Comparison of ENCODE assay signal across 11 mouse cellular contexts in the genomic region with DNA sequence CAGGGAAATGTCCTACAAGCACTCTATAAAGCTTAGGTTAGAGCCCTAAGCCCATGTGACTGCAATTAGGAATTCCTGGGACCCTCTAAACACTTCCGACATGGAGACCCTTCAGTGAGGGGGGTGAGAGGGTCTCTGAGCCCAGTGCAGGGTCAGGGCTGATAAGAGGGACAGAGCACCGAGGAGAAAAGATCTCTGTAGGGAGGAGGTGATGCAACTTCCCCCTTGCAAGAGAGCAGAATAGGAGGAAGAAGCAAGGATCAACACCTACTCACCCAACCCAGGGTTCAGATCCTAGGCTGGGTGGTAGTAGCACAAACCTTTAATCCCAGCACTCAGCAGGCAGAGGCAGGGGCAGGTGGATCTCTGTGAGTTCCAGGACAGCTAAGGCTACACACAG. TPM values are rescaled to one million over a fixed set of nuclear protein-coding genes. Genes with fewer than 3 reads are reported as not detected.
DNase-seq lines count a peak whose midpoint lies in the region; ATAC-seq and TF ChIP-seq lines count a peak whose summit lies in the region.
"Had no signal": no experiment of that assay in that cellular context is flagged by ENCODE, and none has a peak within 500 bp of the region (broad histone marks: within the 10 kb centered on the region; RNA-seq: fewer than 3 reads in every experiment).

No protein-coding gene starts in this region.

- H3K9me3 ChIP-seq in forebrain, embryonic 10.5 days = no peaks in the 10 kb centered on the region
- no peaks in the 10 kb centered on the region for H3K9me3 ChIP-seq in forebrain, embryonic 15.5 days
- H3K9me3 ChIP-seq in intestine, embryonic 15.5 days = no peaks in the 10 kb centered on the region
- no peaks in the 10 kb centered on the region for H3K9me3 ChIP-seq in intestine, postnatal 0 days (ENCODE audit: control insufficient read depth)
- no peaks in the 10 kb centered on the region for H3K9me3 ChIP-seq in G1E (replicated peaks)
- no peaks in the 10 kb centered on the region for H3K9me3 ChIP-seq in liver, embryonic 13.5 days (replicated peaks)

- ATAC-seq in forebrain, embryonic 15.5 days (replicated peaks) = no peak
- ATAC-seq in intestine, embryonic 15.5 days = no peak
- ATAC-seq in intestine, postnatal 0 days = no peak
- no peak for ATAC-seq in G1E (ENCODE audit: extremely low read depth, insufficient number of reproducible peaks, low FRiP score, poor library complexity, severe bottlenecking)
- no peak for ATAC-seq in liver, embryonic 13.5 days (ENCODE audit: low read depth)
- ATAC-seq: forebrain, embryonic 16.5 days had no signal

- no peak overlapping the region for H3K4me3 ChIP-seq in forebrain, embryonic 10.5 days
- H3K4me3 ChIP-seq in forebrain, embryonic 15.5 days = no peak overlapping the region
- H3K4me3 ChIP-seq in intestine, embryonic 15.5 days (replicated peaks) = no peak overlapping the region
- no peak overlapping the region for H3K4me3 ChIP-seq in intestine, postnatal 0 days (ENCODE audit: low read depth, low read length)
- H3K4me3 ChIP-seq in G1E (ENCODE audit: low read depth, low read length) = peak overlapping the region; percentile 95
- H3K4me3 ChIP-seq in liver, embryonic 13.5 days (replicated peaks) = peak overlapping the region; percentile 89

- peaks cover 73% of the 10 kb centered on the region for H3K4me1 ChIP-seq in forebrain, embryonic 10.5 days
- peaks cover 50% of the 10 kb centered on the region for H3K4me1 ChIP-seq in forebrain, embryonic 15.5 days
- peaks cover 47% of the 10 kb centered on the region for H3K4me1 ChIP-seq in intestine, embryonic 15.5 days (replicated peaks)
- peaks cover 10% of the 10 kb centered on the region for H3K4me1 ChIP-seq in intestine, postnatal 0 days (replicated peaks; ENCODE audit: control insufficient read depth, insufficient read depth, low read length)
- peaks cover 76% of the 10 kb centered on the region for H3K4me1 ChIP-seq in G1E (ENCODE audit: insufficient read depth, low read depth, low read length)
- peaks cover 70% of the 10 kb centered on the region for H3K4me1 ChIP-seq in liver, embryonic 13.5 days (replicated peaks)

- H3K36me3 ChIP-seq in forebrain, embryonic 10.5 days (replicated peaks) = peaks cover 28% of the 10 kb centered on the region
- H3K36me3 ChIP-seq in forebrain, embryonic 15.5 days = peaks cover 9% of the 10 kb centered on the region; the same call in 1 of the 2 replicates
- H3K36me3 ChIP-seq in intestine, embryonic 15.5 days = peaks cover 14% of the 10 kb centered on the region; the same call in 1 of the 2 replicates
- peaks cover 25% of the 10 kb centered on the region for H3K36me3 ChIP-seq in intestine, postnatal 0 days (ENCODE audit: control insufficient read depth, insufficient read depth)
- peaks cover 71% of the 10 kb centered on the region for H3K36me3 ChIP-seq in G1E (replicated peaks)
- peaks cover 47% of the 10 kb centered on the region for H3K36me3 ChIP-seq in liver, embryonic 13.5 days

- H3K27ac ChIP-seq in forebrain, embryonic 10.5 days = peak overlapping the region; percentile 70
- no peak overlapping the region for H3K27ac ChIP-seq in forebrain, embryonic 15.5 days (replicated peaks)
- no peak overlapping the region for H3K27ac ChIP-seq in intestine, embryonic 15.5 days
- no peak overlapping the region for H3K27ac ChIP-seq in intestine, postnatal 0 days (ENCODE audit: low read depth, low read length)
- H3K27ac ChIP-seq in liver, embryonic 13.5 days = peak overlapping the region; percentile 90

- no peaks in the 10 kb centered on the region for H3K27me3 ChIP-seq in forebrain, embryonic 10.5 days (ENCODE audit: poor library complexity, severe bottlenecking)
- no peaks in the 10 kb centered on the region for H3K27me3 ChIP-seq in forebrain, embryonic 15.5 days
- no peaks in the 10 kb centered on the region for H3K27me3 ChIP-seq in intestine, embryonic 15.5 days (replicated peaks)
- H3K27me3 ChIP-seq in intestine, postnatal 0 days (replicated peaks; ENCODE audit: control insufficient read depth, insufficient read depth, low read length) = no peaks in the 10 kb centered on the region
- H3K27me3 ChIP-seq in G1E (ENCODE audit: insufficient read depth, low read length) = peaks cover 2% of the 10 kb centered on the region; the same call in 1 of the 2 replicates
- no peaks in the 10 kb centered on the region for H3K27me3 ChIP-seq in liver, embryonic 13.5 days

- TF ChIP-seq CTCF in intestine, postnatal 0 days (IDR thresholded peaks at IDR 0.05; ENCODE audit: low read depth) = no peak
- TF ChIP-seq CTCF in G1E (IDR thresholded peaks at IDR 0.05; ENCODE audit: low read depth, low read length) = no peak

- H3K4me2 ChIP-seq in forebrain, embryonic 15.5 days (replicated peaks) = no peak overlapping the region
- H3K4me2 ChIP-seq in intestine, embryonic 15.5 days (replicated peaks) = 0 out of 2 replicates have a peak overlapping the region, but pooled peaks have one; percentile 24
- H3K4me2 ChIP-seq in intestine, postnatal 0 days (replicated peaks; ENCODE audit: low read depth) = no peak overlapping the region
- H3K4me2 ChIP-seq in liver, embryonic 13.5 days = peak overlapping the region; percentile 99

- 57% methylated on average over 2 of the region's 2 CpGs for WGBS in forebrain, embryonic 10.5 days
- 59% methylated on average over 2 of the region's 2 CpGs for WGBS in forebrain, embryonic 15.5 days
- 41% methylated on average over 2 of the region's 2 CpGs for WGBS in intestine, embryonic 15.5 days
- 42% methylated on average over 2 of the region's 2 CpGs for WGBS in intestine, postnatal 0 days
- 10% methylated on average over 2 of the region's 2 CpGs for WGBS in liver, embryonic 13.5 days (ENCODE audit: insufficient replicate concordance)

- H3K9ac ChIP-seq in forebrain, embryonic 15.5 days (replicated peaks) = no peak overlapping the region
- 0 out of 2 replicates have a peak overlapping the region, but pooled peaks have one; percentile 17 for H3K9ac ChIP-seq in intestine, embryonic 15.5 days
- H3K9ac ChIP-seq in intestine, postnatal 0 days (ENCODE audit: low read depth, low read length) = no peak overlapping the region
- H3K9ac ChIP-seq in liver, embryonic 13.5 days = peak overlapping the region; percentile 96

- DNase-seq in forebrain, embryonic 10.5 days (ENCODE audit: extremely low spot score, low spot score) = no peak
- no peak for DNase-seq in G1E (ENCODE audit: low spot score)
- DNase-seq in liver, embryonic 13.5 days = no peak
- DNase-seq in thymus, postnatal 25 days = no peak
- DNase-seq in kidney, postnatal 4 days = no peak
- DNase-seq: heart, adult 11 months; kidney, adult 18-20 months had no signal

RNA-seq across cellular contexts. Expression of gene Ampd2, which starts 3.3 kb away (rescaled TPM):
- polyA plus RNA-seq in forebrain, embryonic 10.5 days (2016; fragmentation: Nextera tagmentation; extraction: Ambion mirVana) = 69.3 and 71.4 TPM in 2 replicates
- 49.4 and 50.7 TPM in 2 replicates for polyA plus RNA-seq in forebrain, embryonic 15.5 days (2015; fragmentation: Nextera tagmentation; extraction: Ambion mirVana)
- 49.9 and 53.6 TPM in 2 replicates for polyA plus RNA-seq in intestine, embryonic 15.5 days (2015; fragmentation: Nextera tagmentation; extraction: Ambion mirVana)
- polyA plus RNA-seq in intestine, postnatal 0 days (2015; fragmentation: Nextera tagmentation; extraction: Ambion mirVana) = 17.6 and 18.2 TPM in 2 replicates
- total RNA-seq in G1E (2014; fragmentation: Nextera tagmentation) (169 and 188 TPM in 2 replicates), G1E (2017) (81.6 and 85.9 TPM in 2 replicates)
- 380 and 438 TPM in 2 replicates for polyA plus RNA-seq in G1E (2012)
- 46.0 and 48.2 TPM in 2 replicates for polyA plus RNA-seq in liver, embryonic 13.5 days (2015; fragmentation: Nextera tagmentation; extraction: Ambion mirVana)

RNA-seq across cellular contexts. Expression of gene Gnat2, which starts 9.4 kb away (rescaled TPM):
- polyA plus RNA-seq in forebrain, embryonic 10.5 days (2016; fragmentation: Nextera tagmentation; extraction: Ambion mirVana) = 0.96 and 1.4 TPM in 2 replicates
- 0.43 and 0.46 TPM in 2 replicates for polyA plus RNA-seq in forebrain, embryonic 15.5 days (2015; fragmentation: Nextera tagmentation; extraction: Ambion mirVana)
- polyA plus RNA-seq in intestine, embryonic 15.5 days (2015; fragmentation: Nextera tagmentation; extraction: Ambion mirVana) = 1.9 and 2.8 TPM in 2 replicates
- polyA plus RNA-seq in intestine, postnatal 0 days (2015; fragmentation: Nextera tagmentation; extraction: Ambion mirVana) = 0.43 and 0.80 TPM in 2 replicates
- 9.0 and 10.2 TPM in 2 replicates for total RNA-seq in G1E (2014; fragmentation: Nextera tagmentation)
- total RNA-seq in G1E (2017) = 2.0 and 4.5 TPM in 2 replicates
- 0.85 and 2.4 TPM in 2 replicates for polyA plus RNA-seq in G1E (2012)
- polyA plus RNA-seq in liver, embryonic 13.5 days (2015; fragmentation: Nextera tagmentation; extraction: Ambion mirVana) = 2.6 and 3.1 TPM in 2 replicates

RNA-seq across cellular contexts. Expression of gene Gstm4, which starts 38.5 kb away (rescaled TPM):
- polyA plus RNA-seq in forebrain, embryonic 10.5 days (2016; fragmentation: Nextera tagmentation; extraction: Ambion mirVana) = 14.2 and 15.0 TPM in 2 replicates
- 12.4 and 15.1 TPM in 2 replicates for polyA plus RNA-seq in forebrain, embryonic 15.5 days (2015; fragmentation: Nextera tagmentation; extraction: Ambion mirVana)
- polyA plus RNA-seq in intestine, embryonic 15.5 days (2015; fragmentation: Nextera tagmentation; extraction: Ambion mirVana) = 33.0 and 33.9 TPM in 2 replicates
- polyA plus RNA-seq in intestine, postnatal 0 days (2015; fragmentation: Nextera tagmentation; extraction: Ambion mirVana) = 28.4 and 30.5 TPM in 2 replicates
- total RNA-seq in G1E (2014; fragmentation: Nextera tagmentation) (not detected in 2 replicates), G1E (2017) (not detected in 2 replicates)
- polyA plus RNA-seq in G1E (2012) = not detected in 2 replicates
- polyA plus RNA-seq in liver, embryonic 13.5 days (2015; fragmentation: Nextera tagmentation; extraction: Ambion mirVana) = 17.9 and 19.6 TPM in 2 replicates

Comparison
In these comparisons a context has a peak if more than half of its experiments do, and no peak if none do; other contexts are left out.
1. H3K27ac ChIP-seq: peak in forebrain, embryonic 10.5 days (single experiment) and liver, embryonic 13.5 days (single experiment); none in forebrain, embryonic 15.5 days (single experiment), intestine, embryonic 15.5 days (single experiment) and intestine, postnatal 0 days (single experiment).
2. H3K4me2 ChIP-seq: peak in intestine, embryonic 15.5 days (single experiment) and liver, embryonic 13.5 days (single experiment); none in forebrain, embryonic 15.5 days (single experiment) and intestine, postnatal 0 days (single experiment).
3. H3K9ac ChIP-seq: peak in intestine, embryonic 15.5 days (single experiment) and liver, embryonic 13.5 days (single experiment); none in forebrain, embryonic 15.5 days (single experiment) and intestine, postnatal 0 days (single experiment).
4. H3K4me3 ChIP-seq: peak in G1E (single experiment) and liver, embryonic 13.5 days (single experiment); none in forebrain, embryonic 10.5 days (single experiment), forebrain, embryonic 15.5 days (single experiment), intestine, embryonic 15.5 days (single experiment) and intestine, postnatal 0 days (single experiment).
5. RNA of gene Gstm4, which starts 38.5 kb away (polyA plus RNA-seq): 33.0 to 33.9 TPM in intestine, embryonic 15.5 days, 28.4 to 30.5 TPM in intestine, postnatal 0 days, 17.9 to 19.6 TPM in liver, embryonic 13.5 days, 12.4 to 15.1 TPM in forebrain, embryonic 15.5 days and 14.2 to 15.0 TPM in forebrain, embryonic 10.5 days; not detected in G1E; every median in the first group is over 10 times any median in the second.